Mouse (Mus musculus): ENCODE data around the gene Dok5. TPM values are rescaled to one million over a fixed set of nuclear protein-coding genes. Genes with fewer than 3 reads are reported as not detected.

Dok5 gene
- polyA plus RNA-seq, 1 experiment from 2014 or later = 1.9 TPM

GRCm38 (mm10) chr2:170772126-170772884 is 40.7 kb downstream of the Dok5 start:
- no peaks in the 10 kb centered on the region for H3K4me1 ChIP-seq (replicated peaks; ENCODE audit: control insufficient read depth, insufficient read depth, low read length)
- ATAC-seq (replicated peaks; ENCODE audit: low FRiP score) (no peak), DNase-seq (ENCODE audit: low spot score) (no peak)
- no peaks in the 10 kb centered on the region for H3K27me3 ChIP-seq (replicated peaks; ENCODE audit: control insufficient read depth, insufficient read depth, low read length)
- 16% methylated on average over 19 of the region's 19 CpGs for WGBS
- no peaks in the 10 kb centered on the region for H3K36me3 ChIP-seq (ENCODE audit: control insufficient read depth, insufficient read depth, low read length)
- no peak overlapping the region for H3K9ac ChIP-seq (ENCODE audit: low read depth, low read length)
- no peak overlapping the region for H3K27ac ChIP-seq (ENCODE audit: low read depth, low read length)
- no peak overlapping the region for H3K4me3 ChIP-seq (ENCODE audit: low read depth, low read length)
- no peaks in the 10 kb centered on the region for H3K9me3 ChIP-seq (ENCODE audit: control insufficient read depth, low read length)
- H3K4me2 ChIP-seq = no peak overlapping the region

DNA sequence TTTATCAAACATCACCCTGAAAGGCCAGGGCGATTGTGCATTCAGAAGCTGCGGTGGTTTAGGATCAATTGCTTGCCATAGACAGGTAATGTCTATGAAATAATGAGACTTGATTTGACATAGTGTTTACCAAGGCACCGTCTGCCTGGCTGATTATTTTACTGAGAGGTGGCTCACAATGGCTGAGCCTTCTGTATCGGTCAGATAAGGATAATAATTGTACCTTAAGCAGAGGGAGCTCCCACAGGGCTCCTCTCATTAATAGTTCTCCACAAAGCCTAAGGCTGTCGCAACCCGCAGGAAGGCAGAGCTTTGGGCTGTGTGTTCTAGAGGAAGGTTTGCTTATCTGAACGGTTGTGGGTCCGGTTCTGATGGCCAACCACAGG is 41.3 kb downstream of the Dok5 start:
- Histone ChIP-seq H3K36me3 (ENCODE audit: control insufficient read depth, insufficient read depth, low read length) (no peaks in the 10 kb centered on the region), H3K27me3 (replicated peaks; ENCODE audit: control insufficient read depth, insufficient read depth, low read length) (no peaks in the 10 kb centered on the region), H3K27ac (ENCODE audit: low read depth, low read length) (no peak overlapping the region), H3K4me2 (no peak overlapping the region), H3K9me3 (ENCODE audit: control insufficient read depth, low read length) (no peaks in the 10 kb centered on the region), H3K9ac (ENCODE audit: low read depth, low read length) (no peak overlapping the region), H3K4me3 (ENCODE audit: low read depth, low read length) (no peak overlapping the region), H3K4me1 (replicated peaks; ENCODE audit: control insufficient read depth, insufficient read depth, low read length) (no peaks in the 10 kb centered on the region)
- no peak for ATAC-seq (replicated peaks; ENCODE audit: low FRiP score)
- no peak for DNase-seq (ENCODE audit: low spot score)
- 46% methylated on average over 8 of the region's 8 CpGs for WGBS

DNA sequence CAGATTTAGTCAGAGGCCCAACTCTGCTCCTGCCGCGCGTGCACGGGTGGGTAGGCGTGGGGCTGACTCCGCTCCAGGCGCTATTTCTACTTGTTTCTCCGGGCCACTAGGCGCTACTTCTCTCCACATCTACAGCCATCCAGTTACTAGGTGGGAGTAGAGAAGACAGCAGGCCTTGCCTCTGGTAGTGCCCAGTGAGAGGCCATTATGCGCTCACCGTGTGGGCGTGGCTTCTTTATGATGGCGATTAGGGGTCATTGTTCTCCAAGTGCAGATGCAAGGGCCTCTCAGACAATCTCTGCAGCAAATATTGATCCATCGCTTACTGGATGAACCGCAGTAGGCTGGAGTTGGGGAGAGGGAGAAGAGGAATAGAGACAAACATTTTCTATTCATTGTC is 44.0 kb downstream of the Dok5 start:
- DNase-seq (ENCODE audit: low spot score) = no peak
- Histone ChIP-seq H3K4me1 (replicated peaks; ENCODE audit: control insufficient read depth, insufficient read depth, low read length) (no peaks in the 10 kb centered on the region), H3K9me3 (ENCODE audit: control insufficient read depth, low read length) (no peaks in the 10 kb centered on the region), H3K4me2 (no peak overlapping the region), H3K36me3 (ENCODE audit: control insufficient read depth, insufficient read depth, low read length) (no peaks in the 10 kb centered on the region), H3K27me3 (replicated peaks; ENCODE audit: control insufficient read depth, insufficient read depth, low read length) (no peaks in the 10 kb centered on the region), H3K9ac (ENCODE audit: low read depth, low read length) (no peak overlapping the region), H3K27ac (ENCODE audit: low read depth, low read length) (no peak overlapping the region), H3K4me3 (ENCODE audit: low read depth, low read length) (no peak overlapping the region)
- no peak for ATAC-seq (replicated peaks; ENCODE audit: low FRiP score)
- WGBS = 89% methylated on average over 15 of the region's 15 CpGs

GRCm38 (mm10) chr2:170776107-170776506 is 44.5 kb downstream of the Dok5 start:
- DNase-seq (ENCODE audit: low spot score) (no peak), ATAC-seq (replicated peaks; ENCODE audit: low FRiP score) (no peak)
- Histone ChIP-seq H3K27ac (ENCODE audit: low read depth, low read length) (no peak overlapping the region), H3K4me1 (replicated peaks; ENCODE audit: control insufficient read depth, insufficient read depth, low read length) (no peaks in the 10 kb centered on the region), H3K36me3 (ENCODE audit: control insufficient read depth, insufficient read depth, low read length) (no peaks in the 10 kb centered on the region), H3K9ac (ENCODE audit: low read depth, low read length) (no peak overlapping the region), H3K9me3 (ENCODE audit: control insufficient read depth, low read length) (no peaks in the 10 kb centered on the region), H3K27me3 (replicated peaks; ENCODE audit: control insufficient read depth, insufficient read depth, low read length) (no peaks in the 10 kb centered on the region), H3K4me2 (no peak overlapping the region), H3K4me3 (ENCODE audit: low read depth, low read length) (no peak overlapping the region)
- WGBS = 84% methylated on average over 11 of the region's 11 CpGs

- no peak overlapping the region for H3K9ac ChIP-seq (ENCODE audit: low read depth, low read length)
- ATAC-seq (replicated peaks; ENCODE audit: low FRiP score) (no peak), DNase-seq (ENCODE audit: low spot score) (no peak)
- no peaks in the 10 kb centered on the region for H3K36me3 ChIP-seq (ENCODE audit: control insufficient read depth, insufficient read depth, low read length)
- no peak overlapping the region for H3K27ac ChIP-seq (ENCODE audit: low read depth, low read length)
- H3K4me2 ChIP-seq = no peak overlapping the region
- H3K4me1 ChIP-seq (replicated peaks; ENCODE audit: control insufficient read depth, insufficient read depth, low read length) = no peaks in the 10 kb centered on the region
- no peak overlapping the region for H3K4me3 ChIP-seq (ENCODE audit: low read depth, low read length)
- no peaks in the 10 kb centered on the region for H3K27me3 ChIP-seq (replicated peaks; ENCODE audit: control insufficient read depth, insufficient read depth, low read length)
- no peaks in the 10 kb centered on the region for H3K9me3 ChIP-seq (ENCODE audit: control insufficient read depth, low read length)
- 74% methylated on average over 6 of the region's 6 CpGs for WGBS
These were observed 46.0 kb downstream of the Dok5 start for GRCm38 (mm10) chr2:170777572-170777971.

DNA sequence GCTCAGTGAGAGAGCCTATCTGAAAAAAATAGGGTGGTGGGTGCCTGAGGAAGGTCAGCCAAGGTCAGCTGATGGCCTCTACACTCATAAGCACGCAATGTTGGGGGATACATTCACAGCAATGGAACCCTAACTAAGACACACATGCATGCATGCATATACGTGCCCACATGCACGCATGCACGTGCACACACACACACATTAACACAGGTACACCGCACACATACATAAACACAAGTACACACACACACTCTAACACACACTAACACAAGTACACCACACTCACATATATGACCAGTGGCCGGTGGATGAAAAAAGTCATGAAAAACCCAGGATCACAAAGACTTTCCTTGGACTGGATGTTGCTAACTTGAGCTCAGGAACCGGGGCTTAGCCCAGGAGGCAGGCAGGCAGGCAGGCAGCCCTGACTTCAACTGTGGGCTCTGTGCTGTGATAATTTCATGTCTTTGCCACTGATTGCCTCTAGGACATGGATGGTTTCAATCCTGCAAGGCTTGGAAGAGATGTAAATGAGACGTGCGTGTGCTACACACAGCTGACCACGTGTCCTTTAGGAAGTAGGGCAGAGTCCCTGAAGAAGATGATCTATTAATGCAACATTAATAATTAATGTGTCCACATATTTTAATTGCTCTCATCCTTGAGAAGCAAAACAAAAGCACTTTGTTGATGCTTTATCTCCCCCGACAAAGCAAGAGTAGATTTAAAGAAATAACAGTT is 48.6 kb downstream of the Dok5 start:
- no peak overlapping the region for H3K9ac ChIP-seq (ENCODE audit: low read depth, low read length)
- H3K9me3 ChIP-seq (ENCODE audit: control insufficient read depth, low read length) = no peaks in the 10 kb centered on the region
- H3K4me2 ChIP-seq = no peak overlapping the region
- H3K4me1 ChIP-seq (replicated peaks; ENCODE audit: control insufficient read depth, insufficient read depth, low read length) = no peaks in the 10 kb centered on the region
- 85% methylated on average over 11 of the region's 11 CpGs for WGBS
- ATAC-seq (replicated peaks; ENCODE audit: low FRiP score) (no peak), DNase-seq (ENCODE audit: low spot score) (no peak)
- H3K4me3 ChIP-seq (ENCODE audit: low read depth, low read length) = no peak overlapping the region
- no peaks in the 10 kb centered on the region for H3K36me3 ChIP-seq (ENCODE audit: control insufficient read depth, insufficient read depth, low read length)
- no peaks in the 10 kb centered on the region for H3K27me3 ChIP-seq (replicated peaks; ENCODE audit: control insufficient read depth, insufficient read depth, low read length)
- no peak overlapping the region for H3K27ac ChIP-seq (ENCODE audit: low read depth, low read length)

GRCm38 (mm10) chr2:170788101-170788500 is 56.5 kb downstream of the Dok5 start:
- no peak overlapping the region for H3K9ac ChIP-seq (ENCODE audit: low read depth, low read length)
- DNase-seq (ENCODE audit: low spot score) (no peak), ATAC-seq (replicated peaks; ENCODE audit: low FRiP score) (no peak)
- H3K27ac ChIP-seq (ENCODE audit: low read depth, low read length) = no peak overlapping the region
- H3K36me3 ChIP-seq (ENCODE audit: control insufficient read depth, insufficient read depth, low read length) = no peaks in the 10 kb centered on the region
- 89% methylated on average over 10 of the region's 10 CpGs for WGBS
- no peaks in the 10 kb centered on the region for H3K4me1 ChIP-seq (replicated peaks; ENCODE audit: control insufficient read depth, insufficient read depth, low read length)
- no peak overlapping the region for H3K4me2 ChIP-seq
- no peaks in the 10 kb centered on the region for H3K27me3 ChIP-seq (replicated peaks; ENCODE audit: control insufficient read depth, insufficient read depth, low read length)
- H3K9me3 ChIP-seq (ENCODE audit: control insufficient read depth, low read length) = peaks cover 3% of the 10 kb centered on the region
- H3K4me3 ChIP-seq (ENCODE audit: low read depth, low read length) = no peak overlapping the region

DNA sequence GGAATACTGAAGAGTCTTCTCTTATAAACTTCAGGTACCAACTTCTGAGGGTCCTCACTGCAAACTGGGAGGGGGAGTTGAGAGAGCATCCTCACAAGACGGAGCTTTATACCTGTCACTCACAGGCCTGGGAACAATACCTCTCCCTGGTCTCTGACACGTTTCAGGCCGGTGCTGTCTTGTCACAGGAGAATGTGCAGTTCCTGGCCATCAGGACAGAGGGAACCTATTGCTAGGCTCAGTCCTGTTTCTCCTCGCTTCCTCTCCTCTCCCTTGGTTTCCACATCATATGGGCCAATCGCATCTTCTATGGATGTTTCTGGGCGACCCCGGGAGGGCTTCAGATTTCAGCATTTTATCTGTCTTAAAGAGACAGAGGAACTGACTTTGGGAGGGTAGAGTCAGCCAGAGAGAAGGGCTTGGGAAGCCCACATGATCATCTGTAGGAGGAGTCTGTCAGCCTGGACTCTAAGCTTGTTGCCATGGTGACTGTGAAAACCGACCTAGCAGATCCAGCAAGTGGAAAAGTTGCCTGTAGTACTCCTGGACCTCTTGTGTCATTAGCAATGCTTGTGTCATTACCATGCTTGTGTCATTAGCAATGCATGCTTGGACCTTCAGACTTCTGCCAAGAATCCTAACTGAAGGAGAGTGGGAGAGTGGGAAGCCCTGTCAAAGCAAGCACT is 59.9 kb downstream of the Dok5 start:
- 42% methylated on average over 8 of the region's 8 CpGs for WGBS
- Histone ChIP-seq H3K4me2 (no peak overlapping the region), H3K36me3 (ENCODE audit: control insufficient read depth, insufficient read depth, low read length) (no peaks in the 10 kb centered on the region), H3K9me3 (ENCODE audit: control insufficient read depth, low read length) (peaks cover 3% of the 10 kb centered on the region), H3K27me3 (replicated peaks; ENCODE audit: control insufficient read depth, insufficient read depth, low read length) (no peaks in the 10 kb centered on the region), H3K27ac (ENCODE audit: low read depth, low read length) (no peak overlapping the region), H3K9ac (ENCODE audit: low read depth, low read length) (no peak overlapping the region), H3K4me3 (ENCODE audit: low read depth, low read length) (no peak overlapping the region), H3K4me1 (replicated peaks; ENCODE audit: control insufficient read depth, insufficient read depth, low read length) (no peaks in the 10 kb centered on the region)
- ATAC-seq (replicated peaks; ENCODE audit: low FRiP score) (no peak), DNase-seq (ENCODE audit: low spot score) (no peak)

All from liver, embryonic 11.5 days (tissue).